Mouse (Mus musculus) forebrain, embryonic 10.5 days (tissue): ENCODE measurements at regions not wholly inside any gene's neighbourhood (a gene's known extent, or its start where the extent isn't known, plus 50 kb on each side); places are given as distances from the start of the nearest gene placed in this dataset.

ENCODE experiments used
- DNase-seq: peaks from one replicate; pipeline ENCODE4 v3.0.0-alpha.2; 2017; ENCODE audit warnings: low spot score; ENCODE audit errors: extremely low spot score
- H3K27ac ChIP-seq: fragments of 300-500 bp; sonication (generic); 2 replicates; pipeline ENCODE4 v1.5.1; 2016; ENCODE audit warnings: mild to moderate bottlenecking
- H3K27me3 ChIP-seq: fragments of 300-500 bp; sonication (generic); 2 replicates; pipeline ENCODE4 v1.6.1; 2016; ENCODE audit warnings: mild to moderate bottlenecking; ENCODE audit not compliant: poor library complexity, severe bottlenecking
- H3K36me3 ChIP-seq: fragments of 300-500 bp; sonication (generic); replicated peaks from 2 replicates; pipeline ENCODE4 v1.6.1; 2016; ENCODE audit warnings: mild to moderate bottlenecking, moderate library complexity
- H3K4me1 ChIP-seq: fragments of 300-500 bp; sonication (generic); 2 replicates; pipeline ENCODE4 v1.6.1; 2016
- H3K4me3 ChIP-seq: fragments of 300-500 bp; sonication (generic); 2 replicates; pipeline ENCODE4 v1.5.1; 2016; ENCODE audit warnings: mild to moderate bottlenecking, moderate library complexity
- H3K9me3 ChIP-seq: fragments of 300-500 bp; sonication (generic); 2 replicates; pipeline ENCODE4 v1.6.1; 2016; ENCODE audit warnings: mild to moderate bottlenecking, moderate library complexity
- WGBS: fragments of 180-500 bp; shearing (Covaris S2); methylation state at CpG from one replicate; pipeline ENCODE4 v1.1.7; 2016; 5-methylcytosine and 5-hydroxymethylcytosine counted together

DNA sequence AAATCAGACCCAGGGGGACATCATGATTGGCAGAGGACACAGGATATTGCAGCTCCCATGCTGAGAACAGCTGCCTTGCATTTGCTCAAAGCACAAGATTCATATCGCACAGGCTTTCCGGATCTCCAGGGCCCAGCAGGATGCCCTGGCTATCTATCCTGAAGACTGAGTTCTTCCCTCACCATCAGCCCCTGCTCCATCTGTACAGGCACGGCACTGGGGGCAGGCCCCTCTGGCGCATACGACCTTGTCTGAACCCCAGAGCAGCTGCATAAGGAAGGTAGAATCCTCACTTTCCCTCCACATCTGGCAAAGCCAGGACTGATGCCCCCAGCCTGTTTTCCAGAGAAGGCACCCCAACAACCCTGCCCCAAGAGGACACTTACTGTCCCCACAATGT lies 266.8 kb downstream of the Tns1 start:
- 72% methylated on average over 5 of the region's 5 CpGs for WGBS
- Histone ChIP-seq H3K4me3 (no peak overlapping the region), H3K4me1 (peaks cover 12% of the 10 kb centered on the region), H3K9me3 (no peaks in the 10 kb centered on the region), H3K27ac (peak overlapping the region; percentile 35; the same call in 1 of the 2 replicates), H3K36me3 (no peaks in the 10 kb centered on the region), H3K27me3 (no peaks in the 10 kb centered on the region)
- no peak for DNase-seq

DNA sequence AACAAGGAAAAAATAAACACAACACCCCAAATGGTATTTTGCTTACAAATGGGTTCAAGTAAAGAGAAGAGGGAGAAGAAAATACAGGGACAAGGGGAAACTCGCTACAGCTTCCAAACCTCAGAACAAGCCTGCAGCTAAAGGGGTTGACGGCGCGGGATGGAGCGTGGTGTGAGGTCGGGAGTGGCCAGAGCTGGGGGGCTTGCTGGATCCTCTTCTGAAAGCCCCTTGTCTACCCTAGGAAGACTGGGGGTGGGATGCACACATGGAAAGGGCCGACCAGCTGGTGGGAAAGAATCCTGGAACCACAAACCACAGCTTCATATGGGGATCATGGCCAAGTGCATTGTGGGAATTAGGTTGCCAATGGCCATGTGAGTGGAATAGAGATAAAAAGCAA lies 267.4 kb downstream of the Tns1 start:
- WGBS = 91% methylated on average over 7 of the region's 7 CpGs

DNA sequence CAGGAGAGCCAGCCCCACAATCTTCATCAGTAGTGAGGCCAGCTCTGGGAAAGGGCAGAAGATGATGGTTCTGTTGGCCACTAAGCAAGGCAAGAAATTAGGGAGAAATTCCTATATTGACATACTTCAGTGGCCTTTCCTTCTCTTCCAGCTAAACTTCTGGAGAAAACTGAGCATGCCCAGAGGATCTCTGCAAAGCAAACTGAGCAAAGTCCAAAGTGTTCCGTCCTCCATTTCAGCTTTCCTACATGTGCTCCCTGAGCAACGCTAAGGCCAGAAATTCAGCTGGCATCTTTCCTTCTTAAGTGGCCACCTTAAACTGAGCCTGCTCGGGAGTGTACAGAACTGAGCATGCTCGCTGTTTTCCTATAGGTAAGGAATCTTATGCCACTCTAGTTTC lies 268.9 kb downstream of the Tns1 start:
- 97% methylated on average over 4 of the region's 4 CpGs for WGBS
- no peak for DNase-seq
- Histone ChIP-seq H3K36me3 (no peaks in the 10 kb centered on the region), H3K27me3 (no peaks in the 10 kb centered on the region), H3K27ac (no peak overlapping the region), H3K4me1 (peaks cover 14% of the 10 kb centered on the region), H3K9me3 (no peaks in the 10 kb centered on the region), H3K4me3 (no peak overlapping the region)

More for the DNA sequence above, 267.4 kb downstream of the Tns1 start:
- DNase-seq = no peak
- Histone ChIP-seq H3K9me3 (no peaks in the 10 kb centered on the region), H3K4me1 (0 out of 2 replicates have a peak, but pooled peaks cover 8% of the 10 kb centered on the region), H3K36me3 (no peaks in the 10 kb centered on the region), H3K4me3 (no peak overlapping the region), H3K27me3 (no peaks in the 10 kb centered on the region), H3K27ac (no peak overlapping the region)

DNA sequence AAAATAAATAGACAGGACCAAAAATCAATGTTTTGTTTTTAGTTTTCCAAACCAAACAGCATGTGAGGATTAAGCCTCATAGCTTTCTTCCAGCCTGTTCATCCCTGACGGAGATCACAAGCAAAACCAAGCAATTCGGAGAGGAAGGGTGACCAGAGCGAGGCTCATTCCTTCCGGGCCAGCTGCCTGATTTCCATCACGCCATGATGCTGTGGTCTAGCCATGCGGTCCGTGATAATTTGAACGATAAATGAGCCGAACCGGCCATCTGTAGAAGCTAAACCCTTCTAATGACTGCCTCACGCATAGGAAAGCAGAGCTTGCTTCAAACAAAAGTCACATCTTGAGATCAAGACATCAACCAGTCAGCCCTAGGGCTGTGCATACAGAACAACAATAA lies 270.4 kb downstream of the Tns1 start:
- no peak for DNase-seq
- WGBS = 87% methylated on average over 11 of the region's 11 CpGs
- no peak overlapping the region for H3K27ac ChIP-seq
- no peaks in the 10 kb centered on the region for H3K9me3 ChIP-seq
- H3K36me3 ChIP-seq = no peaks in the 10 kb centered on the region
- 0 out of 2 replicates have a peak, but pooled peaks cover 4% of the 10 kb centered on the region for H3K27me3 ChIP-seq
- H3K4me3 ChIP-seq = no peak overlapping the region
- peaks cover 19% of the 10 kb centered on the region for H3K4me1 ChIP-seq

DNA sequence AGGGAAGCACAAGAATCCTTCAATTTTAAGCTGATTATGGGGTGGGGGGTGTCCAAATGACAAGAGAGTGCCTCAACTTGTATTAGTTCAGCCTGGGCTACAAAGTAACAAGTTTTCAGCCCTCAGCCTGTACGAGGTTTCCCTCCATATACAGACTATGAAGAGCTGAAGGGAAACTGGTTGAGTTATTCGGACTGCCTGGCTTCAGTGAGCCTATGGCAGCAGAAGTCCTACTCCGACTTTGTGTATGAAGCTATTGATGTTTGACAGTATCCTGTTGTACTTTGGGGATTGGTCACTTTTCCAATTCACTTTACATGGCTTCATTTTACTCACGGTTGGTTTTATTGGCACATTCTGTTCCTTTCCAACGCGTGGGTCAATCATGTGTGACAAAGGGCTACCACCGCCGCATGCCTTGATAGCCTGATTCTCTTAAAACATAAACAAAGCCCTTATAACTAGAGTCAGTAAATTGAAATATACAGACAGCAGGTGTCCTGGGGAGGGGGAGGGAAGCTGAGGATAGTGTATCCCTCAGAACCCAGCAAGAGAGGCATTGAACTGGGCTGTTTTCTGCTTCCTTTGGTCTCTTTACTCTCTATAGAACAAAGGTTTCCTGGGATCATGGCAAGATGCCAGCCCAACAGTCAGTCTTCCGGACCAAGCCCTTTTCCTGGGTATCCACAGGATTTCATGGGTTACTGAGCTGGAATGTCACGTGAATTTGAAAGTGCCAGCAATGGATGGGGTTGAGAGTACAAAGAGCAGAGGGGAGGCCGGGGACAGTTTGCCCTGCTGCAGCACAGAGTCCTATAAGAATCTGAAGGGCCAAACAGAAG lies 273.9 kb downstream of the Tns1 start:
- H3K27ac ChIP-seq = peak overlapping the region; percentile 48; the same call in 1 of the 2 replicates
- no peak for DNase-seq
- peaks cover 9% of the 10 kb centered on the region; the same call in 1 of the 2 replicates for H3K27me3 ChIP-seq
- H3K4me3 ChIP-seq = no peak overlapping the region
- H3K9me3 ChIP-seq = no peaks in the 10 kb centered on the region
- H3K4me1 ChIP-seq = peaks cover 19% of the 10 kb centered on the region
- H3K36me3 ChIP-seq = no peaks in the 10 kb centered on the region
- WGBS = 69% methylated on average over 11 of the region's 11 CpGs

DNA sequence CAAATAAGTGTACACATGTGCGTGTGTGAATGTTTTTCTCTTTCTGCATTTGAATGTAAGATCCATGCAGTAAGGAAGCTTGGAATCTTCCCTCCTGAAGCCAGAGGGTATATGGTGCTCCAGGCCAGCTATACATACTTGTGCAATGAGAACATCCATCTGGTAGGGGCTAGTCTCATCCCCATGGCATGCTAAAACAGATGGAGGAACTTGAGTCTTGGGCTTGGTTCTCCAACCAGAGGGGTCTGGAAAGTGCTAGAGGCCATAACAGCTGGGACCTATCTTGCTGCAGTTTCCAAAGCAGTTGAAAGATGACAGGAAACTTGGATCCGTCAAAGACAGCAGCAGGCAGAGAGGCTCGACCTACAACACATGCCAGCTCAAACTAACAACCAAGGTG lies 275.9 kb downstream of the Tns1 start:
- H3K9me3 ChIP-seq = no peaks in the 10 kb centered on the region
- no peak overlapping the region for H3K27ac ChIP-seq
- DNase-seq = no peak
- whole genome bisulfite sequencing = 83% methylated on average over 3 of the region's 3 CpGs
- peaks cover 9% of the 10 kb centered on the region; the same call in 1 of the 2 replicates for H3K27me3 ChIP-seq
- no peak overlapping the region for H3K4me3 ChIP-seq
- H3K4me1 ChIP-seq = peaks cover 11% of the 10 kb centered on the region
- no peaks in the 10 kb centered on the region for H3K36me3 ChIP-seq

DNA sequence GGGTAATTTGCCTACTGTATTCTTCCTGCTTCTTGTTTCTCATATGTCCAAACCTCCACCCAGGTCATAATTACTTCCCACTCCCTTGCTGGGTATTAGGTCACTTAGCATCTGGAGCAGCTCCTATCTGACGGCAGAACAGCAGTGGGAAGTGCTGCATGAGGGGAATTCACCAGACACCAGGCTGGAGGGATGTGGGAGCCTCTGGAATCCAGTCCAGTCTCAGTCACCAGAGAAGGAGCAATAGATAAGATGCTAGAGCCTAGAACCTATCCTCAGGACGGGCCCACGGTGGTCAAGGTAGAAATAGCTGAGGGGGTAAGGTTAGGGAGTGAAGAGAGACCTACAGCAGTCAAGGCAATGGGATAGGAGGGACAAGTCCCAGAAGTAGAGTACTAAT lies 277.1 kb downstream of the Tns1 start:
- no peak overlapping the region for H3K27ac ChIP-seq
- H3K4me1 ChIP-seq = peaks cover 11% of the 10 kb centered on the region
- H3K27me3 ChIP-seq = peaks cover 9% of the 10 kb centered on the region; the same call in 1 of the 2 replicates
- 86% methylated on average over 3 of the region's 3 CpGs for WGBS
- H3K36me3 ChIP-seq = no peaks in the 10 kb centered on the region
- no peak for DNase-seq
- no peaks in the 10 kb centered on the region for H3K9me3 ChIP-seq
- H3K4me3 ChIP-seq = no peak overlapping the region

DNA sequence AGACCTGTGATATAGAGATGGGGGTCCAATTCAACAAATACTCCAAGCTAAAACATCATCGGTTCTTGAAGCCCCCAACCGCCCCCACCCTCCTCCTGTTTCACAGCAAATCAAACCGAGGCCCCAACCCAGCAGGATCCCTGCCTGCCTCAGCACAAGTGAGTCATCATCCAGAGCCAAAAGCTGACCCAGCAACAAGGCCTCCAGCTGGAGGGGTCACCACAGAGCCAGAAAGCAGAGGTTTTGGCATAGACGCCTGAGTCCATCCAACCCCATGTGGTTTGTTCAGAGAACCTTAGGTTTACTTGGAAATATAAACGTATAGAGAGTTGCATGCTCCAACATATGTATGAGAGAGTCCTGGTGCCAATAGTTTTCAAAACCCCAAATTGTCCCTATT lies 279.1 kb downstream of the Tns1 start:
- Histone ChIP-seq H3K27ac (no peak overlapping the region), H3K4me3 (no peak overlapping the region), H3K36me3 (no peaks in the 10 kb centered on the region), H3K9me3 (no peaks in the 10 kb centered on the region), H3K27me3 (peaks cover 9% of the 10 kb centered on the region; the same call in 1 of the 2 replicates), H3K4me1 (peaks cover 3% of the 10 kb centered on the region)
- 92% methylated on average over 5 of the region's 5 CpGs for WGBS
- DNase-seq = no peak

DNA sequence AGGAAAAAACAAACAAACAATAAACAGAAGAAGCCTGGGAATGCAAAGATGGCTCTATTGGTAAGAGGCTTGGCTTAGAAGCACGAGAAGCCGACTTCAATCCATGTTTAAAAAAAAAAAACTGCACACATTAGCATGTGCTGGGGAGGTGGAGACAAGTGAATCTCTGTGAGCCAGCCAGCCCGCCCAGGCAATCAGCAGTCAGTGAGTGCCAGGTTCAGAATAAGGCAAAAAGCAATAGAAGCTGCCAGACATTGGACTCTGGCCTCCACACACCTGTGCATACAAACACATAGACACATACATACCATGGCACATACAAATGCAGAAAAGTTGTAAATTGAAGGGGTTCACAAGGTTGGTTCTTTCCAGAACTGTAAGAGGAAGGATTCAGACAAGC lies 279.7 kb downstream of the Tns1 start:
- Histone ChIP-seq H3K4me1 (no peaks in the 10 kb centered on the region), H3K9me3 (no peaks in the 10 kb centered on the region), H3K4me3 (no peak overlapping the region), H3K27ac (no peak overlapping the region), H3K36me3 (no peaks in the 10 kb centered on the region), H3K27me3 (peaks cover 9% of the 10 kb centered on the region; the same call in 1 of the 2 replicates)
- whole genome bisulfite sequencing = 93% methylated on average over 3 of the region's 3 CpGs
- no peak for DNase-seq

DNA sequence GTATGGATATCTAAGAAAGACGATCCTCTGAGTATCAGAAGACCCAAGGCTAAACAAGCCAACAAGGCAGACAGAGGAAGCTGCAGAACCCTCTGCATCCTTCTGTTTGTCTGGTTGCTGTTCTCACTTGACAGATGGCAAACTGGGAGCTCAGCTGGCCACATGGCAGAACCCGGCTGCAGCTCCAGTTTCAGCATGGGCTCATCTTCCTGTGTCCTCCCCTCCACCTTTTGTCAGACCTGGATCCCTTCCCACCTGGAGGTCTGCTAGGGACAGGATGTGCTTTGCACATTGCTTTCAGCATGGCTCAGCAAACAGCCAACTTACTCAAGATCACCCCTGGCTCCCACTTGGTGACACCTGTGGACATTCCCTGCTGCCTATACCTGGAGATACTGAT lies 284.9 kb downstream of the Tns1 start:
- H3K9me3 ChIP-seq = no peaks in the 10 kb centered on the region
- H3K4me1 ChIP-seq = no peaks in the 10 kb centered on the region
- no peak overlapping the region for H3K4me3 ChIP-seq
- WGBS = 86% methylated on average over 2 of the region's 2 CpGs
- H3K36me3 ChIP-seq = no peaks in the 10 kb centered on the region
- no peaks in the 10 kb centered on the region for H3K27me3 ChIP-seq
- H3K27ac ChIP-seq = no peak overlapping the region
- no peak for DNase-seq

DNA sequence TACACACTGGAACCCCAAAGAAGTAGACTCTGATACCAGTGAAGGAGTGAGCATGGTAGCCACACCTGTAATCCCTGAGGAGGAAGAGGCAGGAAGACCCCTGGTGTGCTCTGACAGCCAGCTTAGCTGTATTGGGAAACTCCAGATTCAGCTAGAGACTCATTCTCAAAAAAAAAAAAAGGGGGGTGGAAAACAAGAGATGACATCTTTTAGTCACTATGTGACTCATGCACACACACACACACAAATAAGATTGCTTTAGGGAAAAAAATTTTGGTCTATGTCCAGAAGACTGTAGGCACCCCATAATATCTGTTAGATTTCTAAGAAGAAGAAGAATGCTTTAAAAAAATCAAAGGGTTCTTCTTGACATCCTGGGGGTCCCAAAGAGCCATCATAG lies 287.6 kb downstream of the Tns1 start:
- no peaks in the 10 kb centered on the region for H3K36me3 ChIP-seq
- no peaks in the 10 kb centered on the region for H3K9me3 ChIP-seq

DNA sequence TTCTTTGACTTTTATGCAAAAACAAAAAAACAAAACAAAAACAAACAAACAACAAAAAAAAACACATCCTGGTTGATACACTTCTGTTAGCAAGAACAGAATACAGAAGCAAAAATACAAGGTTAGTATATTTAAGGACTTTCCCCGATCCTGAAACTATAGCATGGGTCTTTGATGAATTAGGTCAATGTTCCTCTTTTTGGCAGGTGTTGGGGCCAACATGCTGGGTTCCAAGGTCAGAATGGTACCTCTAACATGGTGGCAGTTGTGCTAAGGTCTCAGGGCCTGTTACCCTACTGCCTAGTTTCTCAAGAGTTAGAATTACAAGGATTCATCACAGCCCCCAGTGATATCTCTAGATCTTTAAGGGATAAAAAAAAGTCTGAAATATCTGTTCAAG lies 289.7 kb downstream of the Tns1 start:
- no peaks in the 10 kb centered on the region for H3K36me3 ChIP-seq
- H3K4me3 ChIP-seq = no peak overlapping the region
- H3K27me3 ChIP-seq = no peaks in the 10 kb centered on the region
- H3K27ac ChIP-seq = no peak overlapping the region
- 94% methylated on average over 1 of the region's 1 CpGs for WGBS
- no peak for DNase-seq
- H3K9me3 ChIP-seq = no peaks in the 10 kb centered on the region
- 0 out of 2 replicates have a peak, but pooled peaks cover 4% of the 10 kb centered on the region for H3K4me1 ChIP-seq

More for the DNA sequence above, 287.6 kb downstream of the Tns1 start:
- DNase-seq = no peak
- H3K4me3 ChIP-seq = no peak overlapping the region
- H3K27me3 ChIP-seq = no peaks in the 10 kb centered on the region
- H3K4me1 ChIP-seq = no peaks in the 10 kb centered on the region
- H3K27ac ChIP-seq = no peak overlapping the region

DNA sequence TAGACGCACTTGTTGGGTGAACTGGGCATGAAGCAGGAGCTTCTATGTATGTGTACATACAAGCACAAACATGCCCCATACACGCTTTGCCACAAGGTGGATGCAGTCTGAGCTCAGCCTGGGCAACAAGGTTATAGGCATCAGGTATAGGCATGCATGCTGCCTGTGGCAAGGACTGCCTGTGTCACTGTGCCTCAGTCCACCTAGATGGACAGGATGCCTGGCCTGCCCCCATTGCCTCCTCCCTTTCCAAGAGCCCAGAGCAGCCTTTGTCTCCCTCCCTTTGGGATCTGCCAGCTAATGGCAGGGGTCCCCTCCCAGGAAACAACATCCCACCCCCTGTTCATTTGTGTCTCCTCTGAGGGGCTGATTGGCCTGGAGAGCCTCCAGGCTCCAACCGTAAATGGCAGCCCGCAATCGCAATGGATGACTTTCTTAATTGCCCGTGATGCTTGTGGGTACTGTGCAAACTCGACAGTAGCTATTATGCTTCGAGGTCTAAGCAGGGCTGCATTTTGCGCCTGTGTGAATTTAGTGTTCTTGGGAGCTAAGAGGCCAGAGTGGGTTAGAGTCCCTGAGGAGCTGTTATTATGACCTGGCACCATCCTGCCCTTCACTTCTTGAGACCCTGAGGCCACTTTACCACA lies 293.6 kb downstream of the Tns1 start:
- Histone ChIP-seq H3K27me3 (no peaks in the 10 kb centered on the region; the same call in 1 of the 2 replicates), H3K4me3 (no peak overlapping the region), H3K4me1 (peaks cover 34% of the 10 kb centered on the region), H3K9me3 (no peaks in the 10 kb centered on the region), H3K36me3 (no peaks in the 10 kb centered on the region), H3K27ac (peak overlapping the region; percentile 35; the same call in 1 of the 2 replicates)
- DNase-seq = no peak
- WGBS = 77% methylated on average over 9 of the region's 9 CpGs
